Mouse (Mus musculus): ENCODE measurements around the gene Rps19. TPM values are rescaled to one million over a fixed set of nuclear protein-coding genes. Genes with fewer than 3 reads are reported as not detected.
"Not testable (repeated sequence)": the region's sequence is repeated elsewhere in the genome, so short reads cannot be mapped to it uniquely, and the experiment has no call there.

Rps19 gene
- total RNA-seq, 2 experiments from 2014 or later = 680 to 704 TPM

GRCm38 (mm10) chr7:24869532-24870165 lies 14.5 kb upstream of the Rps19 start, which contains the start of the genes Lypd4 and Dmrtc2:
Gene Lypd4, minus strand, starts transcription at chr7:24869941.
Gene Dmrtc2, plus strand, starts transcription at chr7:24870057.
- no peak for DNase-seq

- DNase-seq = no peak
Measured at GRCm38 (mm10) chr7:24877588-24877987, 6.6 kb upstream of the Rps19 start.

- no peak for DNase-seq
Measured at GRCm38 (mm10) chr7:24879620-24880019, 4.6 kb upstream of the Rps19 start.

- DNase-seq = no peak
Measured at GRCm38 (mm10) chr7:24882416-24883199, 1.6 kb upstream of the Rps19 start.

DNA sequence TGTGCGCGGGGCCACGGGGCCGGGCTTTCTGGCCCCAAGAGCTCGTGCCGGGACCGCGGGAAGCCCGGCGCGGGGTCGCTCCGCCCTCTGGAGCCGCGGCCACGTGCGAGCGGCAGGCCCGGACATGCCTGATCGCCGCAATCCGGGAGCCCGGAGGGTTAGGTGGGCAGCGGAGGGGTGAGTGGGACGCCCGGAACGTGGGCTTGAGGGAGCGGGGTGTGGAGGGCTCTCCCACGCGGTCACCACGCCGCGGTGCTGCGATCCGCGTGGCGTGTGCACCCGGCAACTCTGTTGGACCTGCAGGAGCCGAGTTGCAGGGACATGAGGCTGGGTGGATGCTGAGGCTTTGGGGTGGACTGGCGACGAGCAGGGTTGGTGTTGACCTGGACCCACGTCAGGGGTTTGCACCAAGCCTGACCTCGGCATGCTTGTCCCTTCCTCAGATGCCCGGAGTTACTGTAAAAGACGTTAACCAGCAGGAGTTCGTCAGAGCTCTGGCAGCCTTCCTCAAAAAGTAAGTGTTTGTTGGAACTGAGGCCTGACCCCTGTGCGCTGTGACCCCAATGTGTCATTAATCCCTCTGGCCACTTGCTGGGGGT lies 621 bp downstream of the Rps19 start:
- no peak for DNase-seq

- DNase-seq = no peak
Measured at GRCm38 (mm10) chr7:24885468-24886307, 1.5 kb downstream of the Rps19 start.

DNA sequence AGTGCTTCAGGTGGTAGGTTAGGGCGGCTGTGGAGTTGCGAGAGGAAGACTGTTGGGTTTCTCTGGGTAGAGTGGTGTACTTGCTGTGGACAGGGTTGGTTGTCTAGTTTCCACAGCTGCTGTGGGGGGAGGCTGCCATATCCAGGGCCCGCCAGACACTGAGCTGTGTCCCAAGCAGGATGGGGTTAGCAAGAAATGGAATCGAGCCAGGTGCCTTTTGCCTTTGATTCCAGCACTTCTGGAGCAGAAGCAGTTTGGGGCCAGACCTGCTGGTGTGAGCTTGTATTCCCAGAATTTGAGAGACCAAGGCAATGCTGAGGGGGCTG lies 2.1 kb downstream of the Rps19 start:
- DNase-seq = no peak

DNA sequence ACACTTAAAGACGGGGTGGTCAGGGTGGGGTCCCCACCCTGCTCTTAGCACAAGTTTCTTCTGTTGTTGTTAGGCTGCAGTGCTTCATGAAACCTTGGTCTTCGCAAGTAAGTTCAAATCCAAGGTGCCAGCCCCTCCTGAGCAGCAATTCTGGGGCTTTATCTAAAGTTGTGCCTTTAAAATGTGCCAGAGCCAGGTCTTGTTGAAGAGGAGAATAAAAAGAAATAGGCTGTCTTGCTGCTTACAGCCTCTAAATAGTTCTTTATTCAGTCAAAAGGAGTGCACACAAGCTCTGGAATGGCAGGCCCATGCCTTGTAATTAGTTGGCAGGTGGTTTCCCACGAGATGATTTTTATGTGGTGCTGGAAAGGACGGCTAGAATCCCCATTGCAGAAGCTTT lies 2.9 kb downstream of the Rps19 start:
- DNase-seq = no peak

- no peak for DNase-seq
Measured at GRCm38 (mm10) chr7:24889431-24890220, 5.5 kb downstream of the Rps19 start.

- peak; percentile 60 for DNase-seq
Measured at GRCm38 (mm10) chr7:24890281-24891216, 6.4 kb downstream of the Rps19 start.

DNA sequence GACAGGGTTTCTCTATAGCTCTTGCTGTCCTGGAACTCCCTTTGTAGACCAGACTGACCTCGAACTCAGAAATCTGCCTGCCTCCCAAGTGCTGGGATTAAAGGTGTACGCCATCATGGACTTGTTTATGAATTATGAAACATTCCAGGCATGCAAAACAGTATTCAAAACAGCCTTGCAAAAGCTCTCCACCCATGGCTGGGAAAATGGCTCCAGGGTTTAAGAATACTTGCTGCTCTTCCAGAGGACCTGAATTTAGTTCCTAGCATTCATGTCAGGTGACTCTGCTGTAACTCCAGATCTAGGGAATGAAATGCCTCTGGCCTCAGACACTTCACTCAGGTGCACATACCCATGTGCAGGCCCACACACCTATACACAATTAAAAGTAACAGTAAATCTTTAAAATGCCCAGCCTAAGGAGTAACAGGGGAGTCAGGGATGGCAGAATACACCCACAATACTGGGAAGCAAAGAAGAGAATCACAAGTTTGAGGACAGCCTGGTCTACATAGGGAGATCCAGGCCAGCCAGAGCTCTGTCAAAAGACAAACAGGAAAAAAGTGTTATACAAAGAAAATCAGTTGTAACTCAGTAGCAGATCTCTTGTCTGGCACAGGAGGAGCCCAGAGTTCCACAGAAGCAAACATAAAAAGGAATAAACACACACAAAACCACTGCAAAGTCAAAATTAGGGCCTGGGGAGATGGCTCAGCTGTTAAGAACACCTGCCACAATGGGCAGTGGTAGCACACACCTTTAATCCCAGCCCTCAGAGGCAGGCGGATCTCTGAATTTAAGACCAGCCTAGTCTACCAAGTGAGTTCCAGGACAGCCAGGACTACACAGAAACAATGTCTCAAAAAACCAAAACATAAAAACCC lies 7.3 kb downstream of the Rps19 start:
- DNase-seq = no peak

DNA sequence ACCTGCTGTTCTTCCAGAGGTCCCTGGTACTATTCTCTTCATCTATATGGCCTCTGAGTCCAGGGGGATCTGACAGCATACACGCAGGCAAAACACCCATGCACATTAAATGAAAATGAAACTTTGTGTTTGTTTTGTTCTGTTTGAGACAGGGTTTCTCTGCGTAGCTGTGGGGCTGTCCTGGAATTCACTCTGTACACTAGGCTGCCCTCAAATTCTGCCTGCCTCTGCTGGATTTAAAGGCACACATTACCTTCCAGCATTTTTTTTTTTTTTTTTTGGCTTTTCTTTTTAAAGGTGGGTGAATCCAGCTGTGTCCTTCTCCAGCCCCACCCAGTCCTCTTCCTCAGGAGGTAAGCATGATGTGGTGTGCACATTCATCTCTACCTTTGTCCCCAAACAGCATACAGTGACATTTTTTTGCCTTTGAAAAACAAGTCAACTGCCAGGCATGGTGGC lies 8.0 kb downstream of the Rps19 start:
- DNase-seq = no peak

DNA sequence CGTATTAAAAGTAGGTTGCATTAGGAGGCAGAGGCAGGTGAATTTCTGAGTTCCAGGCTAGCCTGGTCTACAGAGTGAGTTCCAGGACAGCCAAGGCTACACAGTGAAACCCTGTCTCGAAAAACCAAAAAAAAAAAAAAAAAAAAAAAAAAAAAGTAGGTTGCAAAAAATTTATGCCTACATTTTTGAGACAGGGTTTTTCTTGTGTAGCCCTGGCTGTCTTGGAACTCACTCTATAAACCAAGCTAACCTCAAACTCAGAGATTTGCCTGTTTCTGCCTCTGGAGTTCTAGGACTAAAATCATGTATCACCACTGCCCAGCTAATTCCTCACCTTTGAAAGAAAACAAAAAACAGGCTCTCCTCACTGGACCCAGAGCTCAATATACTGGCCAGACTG lies 11.6 kb downstream of the Rps19 start:
- not testable (repeated sequence) for DNase-seq

DNA sequence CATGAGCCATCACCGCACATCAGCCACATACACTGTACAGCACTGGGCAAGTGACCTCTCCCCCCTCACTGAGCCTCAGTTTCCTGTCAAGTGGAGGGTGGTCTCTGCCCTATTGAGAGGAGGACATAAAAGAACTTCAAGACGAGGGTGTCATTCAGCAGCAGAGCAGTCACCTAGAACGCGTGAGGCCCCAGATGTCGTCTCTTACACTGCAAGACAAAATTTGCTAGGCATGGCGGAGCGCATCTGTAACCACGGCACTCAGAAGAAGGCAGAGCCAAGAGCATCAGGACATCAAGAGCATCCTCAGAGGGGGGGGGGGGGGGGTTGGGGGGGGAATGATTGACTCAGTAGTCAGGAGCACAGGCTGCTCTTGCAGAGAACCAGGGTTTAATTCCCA lies 12.1 kb downstream of the Rps19 start:
- no peak for DNase-seq

DNA sequence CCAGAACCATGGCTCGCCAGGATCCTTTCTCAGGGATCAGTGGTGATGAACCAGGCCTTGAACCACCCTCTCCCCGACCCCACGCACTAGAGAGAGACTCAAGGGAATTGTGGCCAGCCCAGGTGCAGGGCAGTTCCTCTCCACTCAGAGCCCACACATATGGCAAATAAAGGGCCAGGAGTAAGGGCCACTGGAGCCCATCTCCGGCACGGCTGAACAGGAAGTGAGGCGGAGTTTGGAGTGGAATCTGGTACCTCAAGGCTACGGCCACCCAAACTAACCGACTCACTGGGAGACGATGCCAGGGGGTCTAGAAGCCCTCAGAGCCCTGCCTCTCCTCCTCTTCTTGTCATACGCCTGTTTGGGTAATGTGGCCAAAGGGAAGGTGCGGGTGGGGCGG lies 13.1 kb downstream of the Rps19 start, which contains the start of gene Cd79a:
TSS of gene Cd79a (plus strand) at position 158 of the 400 bp plus-strand sequence.
- no peak for DNase-seq

GRCm38 (mm10) chr7:24897959-24898358 lies 13.8 kb downstream of the Rps19 start:
- no peak for DNase-seq

DNA sequence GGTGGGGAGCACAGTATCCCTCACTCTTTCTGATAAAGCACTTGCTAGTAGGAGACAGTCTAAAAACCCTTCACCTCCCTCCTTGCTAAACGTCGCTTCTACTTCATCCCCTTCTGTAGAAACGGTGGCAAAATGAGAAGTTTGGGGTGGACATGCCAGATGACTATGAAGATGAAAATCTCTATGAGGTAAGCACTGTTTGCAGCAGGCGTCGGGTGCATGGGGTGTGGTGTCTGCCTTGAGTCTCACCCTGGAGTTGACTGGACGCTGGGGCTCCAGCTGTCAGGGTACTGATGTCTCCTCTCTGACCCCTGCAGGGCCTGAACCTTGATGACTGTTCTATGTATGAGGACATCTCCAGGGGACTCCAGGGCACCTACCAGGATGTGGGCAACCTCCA lies 16.9 kb downstream of the Rps19 start:
- no peak for DNase-seq

GRCm38 (mm10) chr7:24901842-24902241 lies 17.7 kb downstream of the Rps19 start:
- DNase-seq = no peak

DNA sequence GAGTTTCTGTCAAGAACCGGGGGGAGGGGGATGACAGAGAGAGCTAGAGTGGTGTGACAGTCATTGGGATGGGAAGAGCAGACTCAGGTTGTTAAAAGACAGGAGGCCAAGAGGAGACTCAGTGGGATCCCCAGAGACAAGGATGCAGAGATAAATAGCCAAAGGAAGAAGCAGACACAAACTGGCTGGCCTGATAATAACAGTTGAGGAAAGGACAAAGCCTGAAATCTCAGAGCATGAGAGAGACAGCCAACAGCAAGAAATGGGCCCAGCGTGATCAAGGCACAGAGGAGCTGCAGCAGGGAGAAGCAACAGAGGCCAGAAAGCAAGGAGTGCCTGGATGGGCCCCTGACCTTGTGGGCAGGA lies 18.1 kb downstream of the Rps19 start:
- DNase-seq = no peak

Measured in gastrocnemius, postnatal 10 days (tissue).